Mouse (Mus musculus) left cerebral cortex, adult 18-20 months (tissue): Measurements from ENCODE around the gene Fads6. TPM values are rescaled to one million over a fixed set of nuclear protein-coding genes. Genes with fewer than 3 reads are reported as not detected.

Experiments
- microRNA-seq, 2 experiments: library from miRNA; unstranded; fragments of <30 nt; microRNA quantifications; one replicate each; pipeline ENCODE4 v1.2.0; 2021
- total RNA-seq, 2 experiments: library from RNA; stranded (reverse); gene quantifications; 2 replicates each; pipeline ENCODE4 v1.2.3; 2021

Fads6 gene
- total RNA-seq, 2 experiments from 2014 or later: 14.6 to 15.5 TPM

Small RNA genes lying within 50 kb of the gene (microRNA-seq; reads per million reads assigned to microRNA genes)
- gene Gm25837: 0 reads per million in 2 experiments

Other genes starting within 250 kb of the Fads6 start
- gene Cd300ld3, start 249.3 kb downstream of the Fads6 start, total RNA-seq: under 1 TPM; 0.60 to 0.82 TPM
- gene Cd300e, start 235.5 kb downstream of the Fads6 start, total RNA-seq: not detected
- 1 to 10 TPM; 3.3 to 3.8 TPM for gene Rab37, start 206.2 kb downstream of the Fads6 start, total RNA-seq
- gene Cd300lf, start 163.7 kb downstream of the Fads6 start, total RNA-seq: under 1 TPM; 0.30 to 0.42 TPM
- gene Slc9a3r1, start 134.3 kb downstream of the Fads6 start, total RNA-seq: 10 to 100 TPM; 60.9 to 68.1 TPM
- 10 to 100 TPM; 14.9 to 16.2 TPM for gene Tmem104, start 110.2 kb downstream of the Fads6 start, total RNA-seq
- 10 to 100 TPM; 24.3 to 30.5 TPM for gene Nat9, start 109.8 kb downstream of the Fads6 start, total RNA-seq
- gene Grin2c, start 30.4 kb downstream of the Fads6 start, total RNA-seq: 10 to 100 TPM; 33.8 to 35.7 TPM
- 10 to 100 TPM; 13.1 to 18.1 TPM for gene Fdxr, start 20.6 kb downstream of the Fads6 start, total RNA-seq
- gene Otop2, start 9.5 kb upstream of the Fads6 start, total RNA-seq: 1 to 10 TPM in 1 of 2 experiments, under 1 TPM in 1; 0.74 to 2.1 TPM
- gene Ush1g, start 24.4 kb upstream of the Fads6 start, total RNA-seq: under 1 TPM; 0.26 to 0.52 TPM
- gene Otop3, start 37.1 kb upstream of the Fads6 start, total RNA-seq: under 1 TPM in 1 of 2 experiments, not detected in 1; 0.14 TPM
- 100 to 1,000 TPM; 111 to 114 TPM for gene Hid1, start 70.1 kb upstream of the Fads6 start, total RNA-seq
- 10 to 100 TPM; 26.8 to 29.3 TPM for gene Cdr2l, start 84.3 kb upstream of the Fads6 start, total RNA-seq
- gene Mrpl58, start 106.1 kb upstream of the Fads6 start, total RNA-seq: 100 to 1,000 TPM; 111 to 122 TPM
- gene Atp5h, start 122.3 kb upstream of the Fads6 start, total RNA-seq: 100 to 1,000 TPM; 453 to 457 TPM
- 10 to 100 TPM; 82.5 to 85.6 TPM for gene Kctd2, start 122.5 kb upstream of the Fads6 start, total RNA-seq
- gene Trim80, start 142.9 kb upstream of the Fads6 start, total RNA-seq: not detected
- not detected for gene Slc16a5, start 164.8 kb upstream of the Fads6 start, total RNA-seq
- gene Armc7, start 178.0 kb upstream of the Fads6 start, total RNA-seq: 10 to 100 TPM; 15.0 to 15.4 TPM
- gene Nt5c, start 194.2 kb upstream of the Fads6 start, total RNA-seq: 10 to 100 TPM; 62.2 to 63.3 TPM
- gene Jpt1, start 216.7 kb upstream of the Fads6 start, total RNA-seq: 100 to 1,000 TPM; 157 TPM
- 100 to 1,000 TPM; 272 to 305 TPM for gene Sumo2, start 238.6 kb upstream of the Fads6 start, total RNA-seq